Mouse (Mus musculus): ENCODE measurements around the gene Pif1.

Gene Pif1

GRCm38 (mm10) chr9:65586406-65587269 lies at the start of gene Pif1:
Pif1 (plus strand) TSS chr9:65587160.
- ATAC-seq (ENCODE audit: insufficient number of reproducible peaks, low FRiP score, low TSS enrichment) = peak; percentile 40; the same call in 1 of the 2 replicates

GRCm38 (mm10) chr9:65537901-65538630 lies 48.9 kb upstream of the Pif1 start:
- ATAC-seq (ENCODE audit: insufficient number of reproducible peaks, low FRiP score, low TSS enrichment) = no peak

- no peak for ATAC-seq (ENCODE audit: insufficient number of reproducible peaks, low FRiP score, low TSS enrichment)
These were observed 47.3 kb upstream of the Pif1 start for GRCm38 (mm10) chr9:65539697-65540096.

GRCm38 (mm10) chr9:65541126-65542068 lies 45.6 kb upstream of the Pif1 start:
- no peak for ATAC-seq (ENCODE audit: insufficient number of reproducible peaks, low FRiP score, low TSS enrichment)

GRCm38 (mm10) chr9:65542111-65542524 lies 44.8 kb upstream of the Pif1 start:
- ATAC-seq (ENCODE audit: insufficient number of reproducible peaks, low FRiP score, low TSS enrichment) = no peak

- ATAC-seq (ENCODE audit: insufficient number of reproducible peaks, low FRiP score, low TSS enrichment) = no peak
These were observed 41.1 kb upstream of the Pif1 start for GRCm38 (mm10) chr9:65545635-65546412.

GRCm38 (mm10) chr9:65546413-65546695 lies 40.6 kb upstream of the Pif1 start:
- no peak for ATAC-seq (ENCODE audit: insufficient number of reproducible peaks, low FRiP score, low TSS enrichment)

GRCm38 (mm10) chr9:65547111-65547510 lies 39.8 kb upstream of the Pif1 start:
- ATAC-seq (ENCODE audit: insufficient number of reproducible peaks, low FRiP score, low TSS enrichment) = no peak

GRCm38 (mm10) chr9:65547844-65548243 lies 39.1 kb upstream of the Pif1 start:
- ATAC-seq (ENCODE audit: insufficient number of reproducible peaks, low FRiP score, low TSS enrichment) = no peak

- no peak for ATAC-seq (ENCODE audit: insufficient number of reproducible peaks, low FRiP score, low TSS enrichment)
These were observed 38.6 kb upstream of the Pif1 start for GRCm38 (mm10) chr9:65548311-65548710.

- no peak for ATAC-seq (ENCODE audit: insufficient number of reproducible peaks, low FRiP score, low TSS enrichment)
These were observed 37.8 kb upstream of the Pif1 start for GRCm38 (mm10) chr9:65549139-65549538.

- ATAC-seq (ENCODE audit: insufficient number of reproducible peaks, low FRiP score, low TSS enrichment) = no peak
These were observed 37.3 kb upstream of the Pif1 start for GRCm38 (mm10) chr9:65549643-65550042.

- ATAC-seq (ENCODE audit: insufficient number of reproducible peaks, low FRiP score, low TSS enrichment) = no peak
These were observed 36.7 kb upstream of the Pif1 start for GRCm38 (mm10) chr9:65550079-65550831.

GRCm38 (mm10) chr9:65551035-65551434 lies 35.9 kb upstream of the Pif1 start:
- no peak for ATAC-seq (ENCODE audit: insufficient number of reproducible peaks, low FRiP score, low TSS enrichment)

- ATAC-seq (ENCODE audit: insufficient number of reproducible peaks, low FRiP score, low TSS enrichment) = no peak
These were observed 34.8 kb upstream of the Pif1 start for GRCm38 (mm10) chr9:65552141-65552540.

GRCm38 (mm10) chr9:65552711-65553110 lies 34.2 kb upstream of the Pif1 start:
- no peak for ATAC-seq (ENCODE audit: insufficient number of reproducible peaks, low FRiP score, low TSS enrichment)

- no peak for ATAC-seq (ENCODE audit: insufficient number of reproducible peaks, low FRiP score, low TSS enrichment)
These were observed 32.0 kb upstream of the Pif1 start for GRCm38 (mm10) chr9:65555001-65555405.

GRCm38 (mm10) chr9:65555621-65556020 lies 31.3 kb upstream of the Pif1 start:
- ATAC-seq (ENCODE audit: insufficient number of reproducible peaks, low FRiP score, low TSS enrichment) = no peak

- ATAC-seq (ENCODE audit: insufficient number of reproducible peaks, low FRiP score, low TSS enrichment) = no peak
These were observed 30.6 kb upstream of the Pif1 start for GRCm38 (mm10) chr9:65556349-65556748.

All from cerebellum, adult (tissue).